Mouse (Mus musculus): ENCODE data around the gene 1700056E22Rik.

DNA sequence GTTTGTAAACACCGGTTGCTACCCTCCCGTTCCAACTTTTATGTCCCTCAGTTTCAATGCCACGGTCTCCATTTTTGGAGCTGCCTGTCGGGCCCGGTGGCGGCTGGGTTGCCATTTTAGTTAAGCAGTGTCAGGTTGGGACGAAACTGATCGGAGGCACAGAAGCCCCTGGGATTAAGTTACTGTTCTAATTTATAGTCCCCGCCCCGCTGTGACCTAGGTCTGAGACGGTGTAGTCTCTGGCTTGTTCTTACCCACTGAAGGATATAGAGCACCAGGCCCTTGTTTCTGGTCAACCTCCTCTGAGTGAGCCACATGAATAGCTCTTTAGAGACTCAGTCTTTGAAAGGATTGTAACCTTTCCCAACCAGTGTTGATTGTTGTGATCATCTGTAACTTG, 6.1 kb upstream of the 1700056E22Rik start:
- TF ChIP-seq CTCF (IDR thresholded peaks at IDR 0.05; ENCODE audit: borderline replicate concordance, insufficient read depth, low read depth, low read length), result no peak
- TF ChIP-seq POLR2A (IDR thresholded peaks at IDR 0.05; ENCODE audit: borderline replicate concordance, insufficient read depth, low read length), result no peak
